Mouse (Mus musculus): ENCODE measurements around the gene Dazap2. TPM values are rescaled to one million over a fixed set of nuclear protein-coding genes. Genes with fewer than 3 reads are reported as not detected.

Dazap2 gene
- polyA plus RNA-seq (2015; fragmentation: Nextera tagmentation; extraction: Ambion mirVana), result 161 and 162 TPM in 2 replicates

- WGBS, result under 1% methylated on average over 95 of the region's 99 CpGs
- Histone ChIP-seq H3K9ac (peak within 1 kb of the TSS; percentile 94), H3K4me2 (peak within 1 kb of the TSS; percentile 75), H3K9me3 (no peaks in the 10 kb centered on the region), H3K27me3 (no peaks in the 10 kb centered on the region), H3K36me3 (peaks cover 33% of the 10 kb centered on the region), H3K27ac (replicated peaks) (peak within 1 kb of the TSS; percentile 98), H3K4me1 (replicated peaks) (peaks cover 28% of the 10 kb centered on the region), H3K4me3 (peak within 1 kb of the TSS; percentile 93)
- ATAC-seq (ENCODE audit: low read depth), result peak; percentile 88
Observed at GRCm38 (mm10) chr15:100614996-100615824, at the start of gene Dazap2. Gene Dazap2, plus strand, starts transcription at chr15:100615349.

DNA sequence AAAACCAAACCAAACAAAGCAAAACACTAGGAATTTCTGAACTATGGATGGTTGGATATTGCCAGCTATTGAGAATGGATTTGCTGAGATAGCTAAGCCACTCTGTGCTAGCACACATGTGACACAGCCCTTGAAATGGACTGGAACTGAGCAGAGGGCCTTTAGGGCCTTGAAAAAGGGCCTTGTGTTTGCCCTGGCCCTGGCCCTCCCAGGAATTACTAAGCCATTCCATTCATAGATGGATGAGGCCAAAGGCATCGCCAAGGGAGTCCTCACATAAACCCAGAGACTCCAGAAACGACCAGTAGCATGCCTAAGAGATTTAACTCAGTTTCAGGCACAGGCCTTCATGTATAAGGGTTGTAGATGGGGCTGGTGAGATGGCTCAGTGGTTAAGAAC, 48.6 kb upstream of the Dazap2 start:
- WGBS, result 54% methylated on average over 2 of the region's 2 CpGs
- H3K4me2 ChIP-seq, result no peak overlapping the region
- no peak overlapping the region for H3K9ac ChIP-seq
- no peaks in the 10 kb centered on the region for H3K27me3 ChIP-seq
- no peaks in the 10 kb centered on the region for H3K4me1 ChIP-seq (replicated peaks)
- H3K27ac ChIP-seq (replicated peaks), result no peak overlapping the region
- no peak overlapping the region for H3K4me3 ChIP-seq
- no peaks in the 10 kb centered on the region for H3K9me3 ChIP-seq
- ATAC-seq (ENCODE audit: low read depth), result no peak
- H3K36me3 ChIP-seq, result no peaks in the 10 kb centered on the region

DNA sequence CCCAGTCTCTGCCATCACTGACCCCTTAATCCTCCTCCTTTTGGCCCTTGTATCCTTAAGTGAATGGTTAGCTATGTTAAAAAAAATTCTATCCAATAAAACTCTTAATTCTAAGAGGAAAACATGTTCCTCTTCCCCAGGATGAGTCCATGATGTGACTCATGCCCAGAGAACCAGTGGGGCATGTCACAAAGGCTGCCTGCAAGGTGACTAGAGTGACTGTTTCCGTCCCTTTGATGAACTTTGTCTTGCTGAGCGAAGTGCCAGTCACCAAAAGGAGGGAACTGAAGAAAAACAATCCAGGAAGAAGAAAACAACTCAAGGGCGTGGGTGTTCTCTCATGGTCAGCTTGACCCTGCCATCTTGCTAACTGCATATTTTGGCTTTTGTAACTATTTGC, 45.9 kb upstream of the Dazap2 start:
- Histone ChIP-seq H3K36me3 (no peaks in the 10 kb centered on the region), H3K9me3 (no peaks in the 10 kb centered on the region), H3K9ac (no peak overlapping the region), H3K27ac (replicated peaks) (no peak overlapping the region), H3K4me3 (no peak overlapping the region), H3K4me2 (no peak overlapping the region), H3K4me1 (replicated peaks) (peaks cover 8% of the 10 kb centered on the region), H3K27me3 (no peaks in the 10 kb centered on the region)
- 77% methylated on average over 3 of the region's 3 CpGs for WGBS
- ATAC-seq (ENCODE audit: low read depth), result no peak

DNA sequence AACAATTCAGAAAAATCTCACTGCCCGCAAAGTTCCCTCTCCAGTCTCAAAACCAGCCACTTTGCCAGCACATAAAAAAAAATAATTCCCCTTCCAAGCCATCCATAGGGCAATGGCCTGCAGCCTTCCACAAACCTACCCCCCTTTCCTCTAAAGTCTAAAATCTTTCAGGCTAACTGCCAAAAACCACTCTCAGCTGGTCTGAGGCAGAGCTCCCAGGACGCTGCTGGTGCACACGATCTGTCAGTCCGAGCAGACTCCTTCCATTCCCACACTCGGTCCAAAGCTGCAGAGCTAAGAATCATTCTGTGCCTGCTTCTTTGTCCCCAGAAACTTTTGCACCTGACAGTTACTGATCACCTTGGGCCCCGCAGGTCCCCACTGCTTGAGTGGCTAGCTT, 41.2 kb upstream of the Dazap2 start:
- ATAC-seq (ENCODE audit: low read depth), result no peak
- H3K27ac ChIP-seq (replicated peaks), result no peak overlapping the region
- 50% methylated on average over 6 of the region's 6 CpGs for WGBS

DNA sequence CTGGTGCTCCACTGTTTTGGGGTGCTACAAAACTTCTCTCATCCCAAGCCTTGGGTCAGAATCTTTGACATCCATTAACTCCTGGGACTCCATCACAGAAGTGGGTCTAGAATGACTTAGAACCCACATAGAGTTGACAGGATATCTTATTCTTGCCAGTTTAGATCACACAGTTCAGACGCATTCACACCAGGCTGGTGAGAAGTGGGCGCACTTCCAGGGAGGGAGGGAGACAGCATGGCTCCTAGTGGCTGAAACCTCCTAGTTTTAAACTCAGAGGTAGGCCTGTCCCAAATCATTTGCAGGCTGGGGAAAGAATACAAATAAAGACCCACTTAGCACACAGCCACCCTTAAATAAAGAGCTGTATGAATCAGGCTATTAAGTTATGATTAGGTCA, 40.8 kb upstream of the Dazap2 start:
- Histone ChIP-seq H3K9me3 (no peaks in the 10 kb centered on the region), H3K27ac (replicated peaks) (no peak overlapping the region), H3K9ac (no peak overlapping the region), H3K4me3 (no peak overlapping the region), H3K4me1 (replicated peaks) (peaks cover 11% of the 10 kb centered on the region), H3K4me2 (no peak overlapping the region), H3K36me3 (peaks cover 39% of the 10 kb centered on the region), H3K27me3 (no peaks in the 10 kb centered on the region)
- ATAC-seq (ENCODE audit: low read depth), result no peak
- 76% methylated on average over 2 of the region's 2 CpGs for WGBS

More for the DNA sequence above, 41.2 kb upstream of the Dazap2 start:
- H3K9ac ChIP-seq, result no peak overlapping the region
- peaks cover 35% of the 10 kb centered on the region for H3K36me3 ChIP-seq
- peaks cover 11% of the 10 kb centered on the region for H3K4me1 ChIP-seq (replicated peaks)
- no peaks in the 10 kb centered on the region for H3K27me3 ChIP-seq
- H3K9me3 ChIP-seq, result no peaks in the 10 kb centered on the region
- H3K4me3 ChIP-seq, result no peak overlapping the region
- no peak overlapping the region for H3K4me2 ChIP-seq

DNA sequence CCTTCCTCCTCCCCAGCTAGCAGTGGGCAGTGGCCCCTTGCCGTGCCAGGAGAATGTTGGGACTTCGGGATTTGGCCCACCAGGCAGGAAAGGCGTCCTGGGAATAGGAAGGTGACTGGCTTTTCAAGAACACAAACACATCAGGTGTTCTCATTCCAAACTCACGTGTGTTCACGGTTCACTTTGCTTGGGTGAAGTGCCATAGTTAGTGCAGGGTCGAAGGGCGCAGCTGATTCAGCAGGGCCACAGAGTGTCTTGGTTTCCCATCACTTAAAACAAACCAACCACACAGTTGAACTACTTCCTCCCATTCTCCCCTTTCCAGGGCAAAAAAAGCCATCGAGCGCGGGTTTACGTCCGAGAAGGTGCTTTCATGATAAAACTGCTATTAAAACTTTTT, 39.8 kb upstream of the Dazap2 start:
- Histone ChIP-seq H3K36me3 (peaks cover 49% of the 10 kb centered on the region), H3K4me1 (replicated peaks) (peaks cover 11% of the 10 kb centered on the region), H3K4me3 (no peak overlapping the region), H3K27ac (replicated peaks) (no peak overlapping the region), H3K9me3 (no peaks in the 10 kb centered on the region), H3K4me2 (no peak overlapping the region), H3K27me3 (no peaks in the 10 kb centered on the region), H3K9ac (no peak overlapping the region)
- ATAC-seq (ENCODE audit: low read depth), result no peak
- 90% methylated on average over 12 of the region's 12 CpGs for WGBS

DNA sequence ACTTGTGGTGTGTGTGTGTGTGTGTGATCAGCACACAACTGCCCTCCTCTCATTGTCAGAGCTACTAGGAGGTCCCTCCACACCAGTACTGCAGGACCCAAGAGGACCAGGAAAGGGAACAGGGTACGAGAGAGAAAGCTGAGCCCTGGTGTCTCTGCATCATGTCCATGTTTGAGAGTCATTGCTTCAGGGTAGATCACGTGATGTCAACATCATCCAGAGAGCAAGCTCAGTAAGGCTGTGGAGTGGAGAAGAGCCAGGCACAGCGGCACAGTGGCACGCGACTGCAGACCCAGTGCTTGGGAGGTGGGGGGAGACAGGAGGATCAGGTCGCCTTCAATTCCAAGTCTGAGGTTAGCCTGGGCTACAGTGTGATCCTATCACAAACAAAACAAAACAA, 38.8 kb upstream of the Dazap2 start:
- H3K9me3 ChIP-seq, result no peaks in the 10 kb centered on the region
- H3K4me2 ChIP-seq, result no peak overlapping the region
- WGBS, result 91% methylated on average over 6 of the region's 6 CpGs
- H3K9ac ChIP-seq, result no peak overlapping the region
- peaks cover 11% of the 10 kb centered on the region for H3K4me1 ChIP-seq (replicated peaks)
- no peak for ATAC-seq (ENCODE audit: low read depth)
- no peak overlapping the region for H3K27ac ChIP-seq (replicated peaks)
- H3K36me3 ChIP-seq, result peaks cover 58% of the 10 kb centered on the region
- H3K4me3 ChIP-seq, result no peak overlapping the region
- H3K27me3 ChIP-seq, result no peaks in the 10 kb centered on the region

DNA sequence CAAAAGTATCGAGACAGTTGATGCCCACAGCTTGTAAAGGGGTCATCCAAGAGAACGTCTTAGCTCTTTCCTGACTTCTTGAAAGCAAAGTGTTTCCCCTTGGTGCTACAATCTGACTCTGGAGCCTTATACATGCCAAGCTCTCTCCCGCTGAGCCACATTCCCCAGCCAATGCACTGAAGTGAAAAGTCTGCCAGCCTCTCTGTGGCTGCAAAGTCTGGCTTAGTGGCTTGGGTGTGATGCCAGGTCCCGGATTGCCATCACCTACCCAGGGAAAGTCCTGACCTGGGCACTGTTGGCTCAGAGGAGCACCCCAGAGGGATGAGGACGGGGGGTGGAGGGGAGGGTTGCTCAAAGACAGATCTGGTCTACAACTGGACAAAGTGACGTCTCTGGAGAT, 38.3 kb upstream of the Dazap2 start:
- Histone ChIP-seq H3K4me1 (replicated peaks) (peaks cover 11% of the 10 kb centered on the region), H3K9me3 (no peaks in the 10 kb centered on the region), H3K4me3 (no peak overlapping the region), H3K27ac (replicated peaks) (no peak overlapping the region), H3K27me3 (no peaks in the 10 kb centered on the region), H3K4me2 (no peak overlapping the region), H3K9ac (no peak overlapping the region), H3K36me3 (peaks cover 58% of the 10 kb centered on the region)
- ATAC-seq (ENCODE audit: low read depth), result no peak
- 88% methylated on average over 6 of the region's 6 CpGs for WGBS

DNA sequence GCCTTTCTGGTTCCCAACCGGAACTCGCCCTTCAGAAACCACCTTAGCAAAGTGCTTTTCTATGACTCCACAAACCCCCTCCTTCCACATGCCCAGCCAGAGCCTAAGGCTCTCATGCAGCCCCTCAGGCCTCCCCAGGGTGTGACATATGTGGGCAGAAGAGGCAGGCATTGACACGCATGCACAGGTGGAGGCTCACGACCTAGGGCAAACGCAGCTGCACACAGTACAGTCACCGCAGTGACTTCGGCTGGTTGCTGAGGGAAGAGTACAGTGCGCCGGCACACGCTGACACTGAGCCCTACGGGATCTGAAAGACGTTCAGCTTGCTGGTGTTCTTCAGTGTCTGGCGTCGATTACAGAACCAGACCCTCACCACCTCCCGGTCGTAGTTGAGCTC, 37.2 kb upstream of the Dazap2 start:
- Histone ChIP-seq H3K27ac (replicated peaks) (no peak overlapping the region), H3K27me3 (no peaks in the 10 kb centered on the region), H3K36me3 (peaks cover 65% of the 10 kb centered on the region), H3K4me2 (no peak overlapping the region), H3K4me1 (replicated peaks) (peaks cover 11% of the 10 kb centered on the region), H3K4me3 (no peak overlapping the region), H3K9ac (no peak overlapping the region), H3K9me3 (no peaks in the 10 kb centered on the region)
- no peak for ATAC-seq (ENCODE audit: low read depth)
- WGBS, result 82% methylated on average over 16 of the region's 16 CpGs

GRCm38 (mm10) chr15:100580108-100580507, 35.0 kb upstream of the Dazap2 start:
- no peak for ATAC-seq (ENCODE audit: low read depth)
- no peaks in the 10 kb centered on the region for H3K4me1 ChIP-seq (replicated peaks)
- no peak overlapping the region for H3K4me2 ChIP-seq
- no peak overlapping the region for H3K27ac ChIP-seq (replicated peaks)
- H3K4me3 ChIP-seq, result no peak overlapping the region
- H3K36me3 ChIP-seq, result peaks cover 78% of the 10 kb centered on the region
- H3K9ac ChIP-seq, result no peak overlapping the region
- H3K9me3 ChIP-seq, result no peaks in the 10 kb centered on the region
- no peaks in the 10 kb centered on the region for H3K27me3 ChIP-seq
- WGBS, result 91% methylated on average over 10 of the region's 10 CpGs

DNA sequence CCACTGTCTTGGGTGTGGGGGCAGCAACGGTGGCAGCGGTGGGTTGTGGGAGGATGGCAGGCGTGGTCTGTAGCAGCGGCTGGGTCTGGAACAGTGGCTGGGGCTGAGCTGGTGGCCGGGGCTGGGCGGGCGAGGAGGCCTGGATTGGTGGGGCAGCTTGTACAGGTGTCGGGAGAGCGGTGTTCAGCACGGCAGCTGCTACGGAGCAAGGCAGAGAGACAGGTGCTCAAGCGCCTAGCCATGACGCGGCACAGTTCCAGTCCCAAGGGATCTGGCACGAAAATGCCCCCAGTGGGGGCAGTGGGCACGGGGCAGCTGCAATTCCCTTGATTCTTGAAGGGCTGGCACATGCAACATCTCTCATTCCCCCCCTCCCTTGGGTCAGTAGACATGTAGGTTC, 29.2 kb upstream of the Dazap2 start:
- Histone ChIP-seq H3K36me3 (peaks cover 77% of the 10 kb centered on the region), H3K4me1 (replicated peaks) (no peaks in the 10 kb centered on the region), H3K9me3 (no peaks in the 10 kb centered on the region), H3K9ac (no peak overlapping the region), H3K4me2 (no peak overlapping the region), H3K27me3 (no peaks in the 10 kb centered on the region), H3K27ac (replicated peaks) (no peak overlapping the region), H3K4me3 (no peak overlapping the region)
- ATAC-seq (ENCODE audit: low read depth), result no peak
- 92% methylated on average over 16 of the region's 16 CpGs for WGBS

GRCm38 (mm10) chr15:100587166-100587565, 28.0 kb upstream of the Dazap2 start:
- no peak for ATAC-seq (ENCODE audit: low read depth)
- no peaks in the 10 kb centered on the region for H3K9me3 ChIP-seq
- no peaks in the 10 kb centered on the region for H3K4me1 ChIP-seq (replicated peaks)
- no peak overlapping the region for H3K27ac ChIP-seq (replicated peaks)
- no peak overlapping the region for H3K4me3 ChIP-seq
- H3K27me3 ChIP-seq, result no peaks in the 10 kb centered on the region
- H3K36me3 ChIP-seq, result peaks cover 83% of the 10 kb centered on the region
- WGBS, result 74% methylated on average over 4 of the region's 4 CpGs
- H3K9ac ChIP-seq, result no peak overlapping the region
- H3K4me2 ChIP-seq, result no peak overlapping the region

- H3K9ac ChIP-seq, result no peak overlapping the region
- 87% methylated on average over 6 of the region's 6 CpGs for WGBS
- ATAC-seq (ENCODE audit: low read depth), result no peak
- no peaks in the 10 kb centered on the region for H3K4me1 ChIP-seq (replicated peaks)
- H3K9me3 ChIP-seq, result no peaks in the 10 kb centered on the region
- H3K4me2 ChIP-seq, result no peak overlapping the region
- H3K36me3 ChIP-seq, result peaks cover 74% of the 10 kb centered on the region
- no peak overlapping the region for H3K27ac ChIP-seq (replicated peaks)
- no peak overlapping the region for H3K4me3 ChIP-seq
- no peaks in the 10 kb centered on the region for H3K27me3 ChIP-seq
Observed at GRCm38 (mm10) chr15:100588297-100588696, 26.9 kb upstream of the Dazap2 start.
